Mouse (Mus musculus) forebrain, embryonic 14.5 days (tissue): ENCODE data around the gene Fat1. TPM values are rescaled to one million over a fixed set of nuclear protein-coding genes. Genes with fewer than 3 reads are reported as not detected.

ENCODE experiments used
- ATAC-seq: fragments of 200-750 bp; cut with Nextera tagmentation; 2 replicates; pipeline ENCODE4 v1.8.0; 2017; ENCODE audit warnings: mild to moderate bottlenecking, moderate library complexity
- DNase-seq: peaks from one replicate; pipeline ENCODE4 v3.0.0-alpha.2; 2015; ENCODE audit warnings: low spot score
- H3K27ac ChIP-seq: fragments of 300-500 bp; sonication (generic); 2 replicates; pipeline ENCODE4 v1.5.1; 2014; ENCODE audit warnings: low read depth, mild to moderate bottlenecking, control low read depth, low read length, moderate library complexity
- H3K27me3 ChIP-seq: fragments of 300-500 bp; sonication (generic); replicated peaks from 2 replicates; pipeline ENCODE4 v1.6.1; 2014; ENCODE audit warnings: low read length, control low read depth, mixed read lengths; ENCODE audit not compliant: control insufficient read depth, insufficient read depth
- H3K36me3 ChIP-seq: fragments of 300-500 bp; sonication (generic); 2 replicates; pipeline ENCODE4 v1.6.1; 2014; ENCODE audit warnings: low read length, control low read depth; ENCODE audit not compliant: control insufficient read depth, insufficient read depth
- H3K4me1 ChIP-seq: fragments of 300-500 bp; sonication (generic); 2 replicates; pipeline ENCODE4 v1.6.1; 2014; ENCODE audit warnings: antibody characterized with exemption, low read length, control low read depth; ENCODE audit not compliant: control insufficient read depth, insufficient read depth
- H3K4me2 ChIP-seq: fragments of 300-500 bp; sonication (generic); 2 replicates; pipeline ENCODE4 v1.6.1; 2014; ENCODE audit warnings: mild to moderate bottlenecking, control low read depth, low read length
- H3K4me3 ChIP-seq: fragments of 300-500 bp; sonication (generic); 2 replicates; pipeline ENCODE4 v1.5.1; 2014; ENCODE audit warnings: low read depth, low read length, control low read depth
- H3K9ac ChIP-seq: fragments of 300-500 bp; sonication (generic); 2 replicates; pipeline ENCODE4 v1.6.1; 2014; ENCODE audit warnings: mild to moderate bottlenecking, low read length, control low read depth, moderate library complexity
- H3K9me3 ChIP-seq: fragments of 300-500 bp; sonication (generic); replicated peaks from 2 replicates; pipeline ENCODE4 v1.6.1; 2016; ENCODE audit warnings: low read length, control low read depth, mixed read lengths; ENCODE audit not compliant: control insufficient read depth
- WGBS: fragments of 180-500 bp; shearing (Covaris S2); extraction: QIAGEN DNeasy Blood & Tissue Kit; methylation state at CpG from one replicate; pipeline ENCODE4 v1.1.7; 2014; 5-methylcytosine and 5-hydroxymethylcytosine counted together
- polyA plus RNA-seq: library from polyadenylated mRNA; unstranded; fragments of >200 nt; fragmentation: Nextera tagmentation; extraction: Ambion mirVana; gene quantifications from 2 replicates; pipeline ENCODE4 v1.2.1, GENCODE M21; 2014

The Fat1 gene
- polyA plus RNA-seq, 1 experiment from 2014 or later: 11.4 TPM

DNA sequence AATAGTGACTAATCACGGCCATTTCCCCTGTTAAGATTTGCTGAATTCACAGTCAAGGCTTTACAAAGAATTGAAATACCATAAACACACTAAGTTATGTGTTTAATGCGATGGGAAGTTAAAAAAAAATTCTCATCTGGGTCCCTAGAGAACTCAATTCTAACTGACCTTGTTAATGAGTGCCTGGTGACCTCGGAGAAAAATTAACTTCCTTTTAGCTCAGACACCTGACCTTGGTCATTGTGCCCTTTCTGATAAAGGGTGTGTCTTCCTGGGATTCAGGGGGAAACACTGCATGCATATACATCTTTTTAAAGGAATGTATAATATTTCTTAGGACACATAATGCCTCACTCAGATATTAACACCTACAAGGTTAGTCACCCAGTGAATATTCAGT lies 68.8 kb downstream of the Fat1 start:
- no peaks in the 10 kb centered on the region for H3K9me3 ChIP-seq
- H3K27me3 ChIP-seq: no peaks in the 10 kb centered on the region
- DNase-seq (no peak), ATAC-seq (no peak)
- H3K36me3 ChIP-seq: no peaks in the 10 kb centered on the region
- H3K4me3 ChIP-seq: no peak overlapping the region
- no peak overlapping the region for H3K27ac ChIP-seq
- 59% methylated on average over 3 of the region's 3 CpGs for WGBS
- H3K4me2 ChIP-seq: no peak overlapping the region
- H3K9ac ChIP-seq: no peak overlapping the region
- peaks cover 13% of the 10 kb centered on the region for H3K4me1 ChIP-seq

GRCm38 (mm10) chr8:45010685-45011084 lies 75.4 kb downstream of the Fat1 start:
- H3K36me3 ChIP-seq: peaks cover 29% of the 10 kb centered on the region
- H3K9me3 ChIP-seq: no peaks in the 10 kb centered on the region
- no peak overlapping the region for H3K4me3 ChIP-seq
- no peak overlapping the region for H3K4me2 ChIP-seq
- peak; percentile 64 for DNase-seq
- 26% methylated on average over 4 of the region's 4 CpGs for WGBS
- H3K9ac ChIP-seq: no peak overlapping the region
- H3K4me1 ChIP-seq: no peaks in the 10 kb centered on the region
- ATAC-seq: peak; percentile 32; the same call in 1 of the 2 replicates
- no peaks in the 10 kb centered on the region for H3K27me3 ChIP-seq
- no peak overlapping the region for H3K27ac ChIP-seq

DNA sequence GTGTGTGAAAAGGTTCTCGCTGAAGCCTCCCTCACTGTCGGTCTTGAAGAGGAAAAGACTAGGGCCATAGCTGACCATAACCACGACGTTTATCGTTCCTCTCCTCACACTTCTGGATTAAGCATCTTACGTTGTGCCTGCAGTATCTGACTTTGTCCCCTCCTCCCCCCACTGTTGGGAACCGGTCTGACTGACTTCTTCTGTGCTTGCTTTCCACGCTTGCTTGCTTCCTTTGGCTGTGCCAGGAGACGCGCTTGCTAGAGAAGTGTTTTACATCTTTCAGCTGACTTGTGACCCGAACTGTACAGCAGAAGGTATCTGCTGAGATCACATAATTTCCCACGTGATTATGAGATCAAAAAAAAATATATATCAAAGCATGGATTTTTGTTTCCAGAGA lies 76.5 kb downstream of the Fat1 start:
- H3K36me3 ChIP-seq: peaks cover 31% of the 10 kb centered on the region
- WGBS: 89% methylated on average over 12 of the region's 12 CpGs
- no peak for ATAC-seq

DNA sequence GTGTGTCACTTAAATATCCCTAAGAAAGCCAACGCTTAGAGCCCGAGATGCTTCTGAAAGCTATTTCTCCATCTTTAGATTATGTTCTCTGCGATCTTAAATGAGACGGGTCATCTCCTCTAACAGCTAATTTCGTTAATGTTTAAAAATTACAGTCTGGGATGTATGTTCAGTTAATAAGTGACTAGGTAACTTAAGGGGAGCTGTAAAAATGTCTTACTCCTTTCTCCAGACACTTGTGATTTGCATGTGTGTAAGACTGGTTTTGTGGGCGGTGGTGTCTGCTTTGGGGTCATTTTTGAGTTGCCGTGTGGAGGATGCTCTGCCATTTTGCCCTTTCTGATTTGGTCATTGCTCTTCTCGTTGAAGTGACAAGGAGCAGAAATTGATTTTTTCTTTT lies 78.6 kb downstream of the Fat1 start:
- DNase-seq (no peak), ATAC-seq (no peak)
- 76% methylated on average over 8 of the region's 8 CpGs for WGBS
- Histone ChIP-seq H3K4me3 (no peak overlapping the region), H3K4me2 (no peak overlapping the region), H3K9me3 (no peaks in the 10 kb centered on the region), H3K4me1 (no peaks in the 10 kb centered on the region), H3K27me3 (no peaks in the 10 kb centered on the region), H3K9ac (no peak overlapping the region), H3K36me3 (peaks cover 45% of the 10 kb centered on the region), H3K27ac (no peak overlapping the region)

More for the DNA sequence above, 76.5 kb downstream of the Fat1 start:
- H3K4me2 ChIP-seq: no peak overlapping the region
- DNase-seq: no peak
- no peak overlapping the region for H3K27ac ChIP-seq
- no peaks in the 10 kb centered on the region for H3K9me3 ChIP-seq
- H3K27me3 ChIP-seq: no peaks in the 10 kb centered on the region
- H3K9ac ChIP-seq: no peak overlapping the region
- no peak overlapping the region for H3K4me3 ChIP-seq
- H3K4me1 ChIP-seq: no peaks in the 10 kb centered on the region

DNA sequence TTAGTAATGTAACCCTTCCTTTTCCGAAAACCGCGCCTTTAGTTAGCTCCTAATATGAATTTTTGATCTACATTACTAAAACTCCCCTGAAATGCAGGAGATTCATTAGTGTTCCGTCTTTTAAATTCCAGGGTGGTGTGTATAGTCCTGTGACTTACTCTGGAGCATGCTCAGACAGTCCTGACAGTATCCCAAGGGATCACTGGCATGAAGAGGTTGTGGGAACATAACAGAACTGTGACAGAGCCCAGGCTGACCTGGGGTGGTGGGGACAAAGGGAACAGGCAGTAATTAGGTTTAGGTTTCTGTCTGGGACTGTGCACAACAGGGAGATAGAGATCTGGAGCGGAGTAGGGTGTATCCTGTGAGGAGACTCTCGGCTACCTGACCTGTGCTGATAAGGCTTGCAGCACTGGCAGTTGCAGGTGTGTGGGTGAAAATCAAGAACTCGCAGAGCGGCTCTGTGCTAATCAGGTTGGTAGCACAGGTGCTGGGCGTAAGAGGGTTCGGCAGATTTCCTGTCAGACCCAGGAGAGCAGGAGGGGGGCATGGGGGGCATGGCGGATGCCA lies 79.3 kb downstream of the Fat1 start:
- peaks cover 45% of the 10 kb centered on the region for H3K36me3 ChIP-seq
- H3K9ac ChIP-seq: no peak overlapping the region
- no peaks in the 10 kb centered on the region for H3K9me3 ChIP-seq
- H3K27me3 ChIP-seq: no peaks in the 10 kb centered on the region
- no peak for ATAC-seq
- no peak overlapping the region for H3K27ac ChIP-seq
- no peak for DNase-seq
- no peak overlapping the region for H3K4me2 ChIP-seq
- no peaks in the 10 kb centered on the region for H3K4me1 ChIP-seq
- WGBS: 92% methylated on average over 11 of the region's 11 CpGs
- H3K4me3 ChIP-seq: no peak overlapping the region

- Histone ChIP-seq H3K27me3 (no peaks in the 10 kb centered on the region), H3K4me1 (no peaks in the 10 kb centered on the region), H3K4me2 (no peak overlapping the region), H3K27ac (no peak overlapping the region), H3K9me3 (no peaks in the 10 kb centered on the region), H3K4me3 (no peak overlapping the region), H3K36me3 (peaks cover 35% of the 10 kb centered on the region), H3K9ac (no peak overlapping the region)
- 73% methylated on average over 8 of the region's 8 CpGs for WGBS
- DNase-seq: no peak
- no peak for ATAC-seq
Observed at GRCm38 (mm10) chr8:45015876-45016275, 80.6 kb downstream of the Fat1 start.

DNA sequence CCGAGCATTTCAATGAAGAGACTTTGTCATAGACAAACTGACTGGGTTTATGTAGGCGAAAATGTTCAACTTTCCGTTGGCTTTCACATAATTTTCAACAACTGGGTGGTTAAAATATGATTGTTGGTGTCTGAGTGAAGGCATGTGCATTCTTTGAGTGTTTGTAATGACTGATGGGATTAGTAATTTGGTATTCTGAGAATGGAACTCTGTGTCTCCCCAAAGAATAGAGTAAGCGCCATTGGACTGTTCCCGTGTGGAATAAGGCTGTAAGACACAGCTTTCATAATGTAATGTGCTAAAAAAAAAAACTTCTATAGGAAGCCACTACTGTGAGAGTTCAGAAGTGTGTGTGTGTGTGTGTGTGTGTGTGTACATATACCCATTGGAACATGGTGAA lies 84.0 kb downstream of the Fat1 start:
- H3K27ac ChIP-seq: no peak overlapping the region
- ATAC-seq: no peak
- no peak overlapping the region for H3K4me2 ChIP-seq
- WGBS: 70% methylated on average over 5 of the region's 5 CpGs
- H3K9ac ChIP-seq: no peak overlapping the region
- no peak overlapping the region for H3K4me3 ChIP-seq
- H3K27me3 ChIP-seq: no peaks in the 10 kb centered on the region
- DNase-seq: no peak
- peaks cover 45% of the 10 kb centered on the region for H3K36me3 ChIP-seq
- H3K9me3 ChIP-seq: 0 out of 2 replicates have a peak, but pooled peaks cover 5% of the 10 kb centered on the region
- no peaks in the 10 kb centered on the region for H3K4me1 ChIP-seq

DNA sequence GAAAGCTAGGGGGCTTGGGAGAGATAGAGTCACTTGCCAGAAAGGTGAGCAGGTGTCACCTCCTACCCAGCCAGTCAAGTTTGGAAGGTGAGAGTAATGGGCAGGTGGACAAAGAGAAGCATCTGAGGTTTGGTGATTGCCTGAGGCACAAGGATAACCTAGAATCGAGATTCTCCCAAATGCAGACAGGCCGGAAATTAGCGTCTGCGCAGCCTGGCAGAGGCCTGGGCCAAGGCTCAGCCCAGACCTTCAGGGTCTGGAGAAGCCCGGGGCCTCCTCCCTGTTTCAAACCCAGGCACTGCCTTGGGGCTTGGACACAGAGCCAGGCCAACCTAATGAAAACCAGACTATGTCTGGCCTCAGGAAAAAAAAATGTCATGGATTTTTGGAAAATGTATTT lies 85.9 kb downstream of the Fat1 start:
- ATAC-seq: no peak
- H3K36me3 ChIP-seq: peaks cover 52% of the 10 kb centered on the region
- H3K4me3 ChIP-seq: no peak overlapping the region
- 0 out of 2 replicates have a peak, but pooled peaks cover 5% of the 10 kb centered on the region for H3K9me3 ChIP-seq
- no peaks in the 10 kb centered on the region for H3K27me3 ChIP-seq
- 93% methylated on average over 5 of the region's 5 CpGs for WGBS
- H3K9ac ChIP-seq: no peak overlapping the region
- H3K27ac ChIP-seq: no peak overlapping the region
- no peak for DNase-seq
- H3K4me1 ChIP-seq: no peaks in the 10 kb centered on the region
- no peak overlapping the region for H3K4me2 ChIP-seq

GRCm38 (mm10) chr8:45021911-45022665 lies 86.8 kb downstream of the Fat1 start:
- Histone ChIP-seq H3K9me3 (0 out of 2 replicates have a peak, but pooled peaks cover 5% of the 10 kb centered on the region), H3K36me3 (peaks cover 58% of the 10 kb centered on the region), H3K27me3 (no peaks in the 10 kb centered on the region), H3K4me1 (no peaks in the 10 kb centered on the region), H3K4me2 (no peak overlapping the region), H3K9ac (no peak overlapping the region), H3K27ac (no peak overlapping the region), H3K4me3 (no peak overlapping the region)
- ATAC-seq (peak; percentile 34; the same call in 1 of the 2 replicates), DNase-seq (peak; percentile 45)
- 76% methylated on average over 21 of the region's 21 CpGs for WGBS
